Mouse (Mus musculus): ENCODE measurements around the gene Vmn1r116. TPM values are rescaled to one million over a fixed set of nuclear protein-coding genes. Genes with fewer than 3 reads are reported as not detected.
"Not testable (repeated sequence)": the region's sequence is repeated elsewhere in the genome, so short reads cannot be mapped to it uniquely, and the experiment has no call there.

Vmn1r116 gene
- total RNA-seq (2014; rRNA removed) (not detected in 2 replicates), polyA plus RNA-seq (2015; fragmentation: Nextera tagmentation; extraction: Ambion mirVana) (not detected in 2 replicates)

GRCm38 (mm10) chr7:20871956-20872355 lies at the start of gene Vmn1r116:
TSS of gene Vmn1r116 (plus strand) at chr7:20872256.
- not testable (repeated sequence) for H3K4me1 ChIP-seq (ENCODE audit: insufficient read depth); ATAC-seq; H3K9me3 ChIP-seq (ENCODE audit: low read length); H3K4me2 ChIP-seq (ENCODE audit: low read depth); H3K27me3 ChIP-seq (ENCODE audit: insufficient read depth, low read length); H3K4me3 ChIP-seq (ENCODE audit: low read depth, low read length); H3K27ac ChIP-seq (ENCODE audit: low read depth, low read length); H3K9ac ChIP-seq; DNase-seq; H3K36me3 ChIP-seq (ENCODE audit: insufficient read depth)
- WGBS, result 55% methylated on average over 3 of the region's 3 CpGs

- H3K4me3 ChIP-seq (ENCODE audit: low read depth, low read length); H3K4me1 ChIP-seq (ENCODE audit: insufficient read depth); DNase-seq; H3K36me3 ChIP-seq (ENCODE audit: insufficient read depth); H3K27ac ChIP-seq (ENCODE audit: low read depth, low read length); H3K27me3 ChIP-seq (ENCODE audit: insufficient read depth, low read length); ATAC-seq; H3K9ac ChIP-seq; H3K9me3 ChIP-seq (ENCODE audit: low read length); H3K4me2 ChIP-seq (ENCODE audit: low read depth): not testable (repeated sequence)
- 100% methylated on average over 1 of the region's 3 CpGs for WGBS
Measured at GRCm38 (mm10) chr7:20844885-20845284, 27.2 kb upstream of the Vmn1r116 start, which contains the start of gene Vmn1r115. TSS of gene Vmn1r115 (minus strand) at chr7:20844985.

- not testable (repeated sequence) for DNase-seq; H3K9me3 ChIP-seq (ENCODE audit: low read length); ATAC-seq; H3K4me3 ChIP-seq (ENCODE audit: low read depth, low read length); H3K4me2 ChIP-seq (ENCODE audit: low read depth); H3K27ac ChIP-seq (ENCODE audit: low read depth, low read length); H3K27me3 ChIP-seq (ENCODE audit: insufficient read depth, low read length); H3K9ac ChIP-seq; H3K36me3 ChIP-seq (ENCODE audit: insufficient read depth); H3K4me1 ChIP-seq (ENCODE audit: insufficient read depth)
- WGBS, result no CpG with 5 or more reads among the region's 2 CpGs
Measured at GRCm38 (mm10) chr7:20884021-20884420, 12.0 kb downstream of the Vmn1r116 start, which contains the start of gene Vmn1r117. TSS of gene Vmn1r117 (minus strand) at chr7:20884121.

GRCm38 (mm10) chr7:20912247-20912646 lies 40.2 kb downstream of the Vmn1r116 start, which contains the start of gene Vmn1r118:
TSS of gene Vmn1r118 (minus strand) at chr7:20912347.
- WGBS, result no CpG with 5 or more reads among the region's 2 CpGs

More at GRCm38 (mm10) chr7:20912247-20912646, 40.2 kb downstream of the Vmn1r116 start, which contains the start of gene Vmn1r118:
- not testable (repeated sequence) for H3K36me3 ChIP-seq (ENCODE audit: insufficient read depth); H3K9me3 ChIP-seq (ENCODE audit: low read length); H3K4me3 ChIP-seq (ENCODE audit: low read depth, low read length); H3K27me3 ChIP-seq (ENCODE audit: insufficient read depth, low read length); H3K4me2 ChIP-seq (ENCODE audit: low read depth); H3K27ac ChIP-seq (ENCODE audit: low read depth, low read length); H3K4me1 ChIP-seq (ENCODE audit: insufficient read depth); ATAC-seq; DNase-seq; H3K9ac ChIP-seq

Other genes with a start within 250 kb of the Vmn1r116 start
- not detected in 2 replicates for gene Vmn1r107, start 203.3 kb upstream of the Vmn1r116 start, total RNA-seq (2014; rRNA removed)
- not detected in 2 replicates for gene Vmn1r107, start 203.3 kb upstream of the Vmn1r116 start, polyA plus RNA-seq (2015; fragmentation: Nextera tagmentation; extraction: Ambion mirVana)
- gene Vmn1r111, start 169.0 kb upstream of the Vmn1r116 start, total RNA-seq (2014; rRNA removed), result not detected in 2 replicates
- not detected in 2 replicates for gene Vmn1r111, start 169.0 kb upstream of the Vmn1r116 start, polyA plus RNA-seq (2015; fragmentation: Nextera tagmentation; extraction: Ambion mirVana)
- not detected in 2 replicates for gene Gm10668, start 141.6 kb upstream of the Vmn1r116 start, total RNA-seq (2014; rRNA removed)
- not detected in 2 replicates for gene Gm10668, start 141.6 kb upstream of the Vmn1r116 start, polyA plus RNA-seq (2015; fragmentation: Nextera tagmentation; extraction: Ambion mirVana)
- not detected in 2 replicates for gene Vmn1r112, start 101.1 kb upstream of the Vmn1r116 start, total RNA-seq (2014; rRNA removed)
- gene Vmn1r112, start 101.1 kb upstream of the Vmn1r116 start, polyA plus RNA-seq (2015; fragmentation: Nextera tagmentation; extraction: Ambion mirVana), result not detected in 2 replicates
- gene Vmn1r113, start 85.0 kb upstream of the Vmn1r116 start, total RNA-seq (2014; rRNA removed), result not detected in 2 replicates
- gene Vmn1r113, start 85.0 kb upstream of the Vmn1r116 start, polyA plus RNA-seq (2015; fragmentation: Nextera tagmentation; extraction: Ambion mirVana), result not detected in 2 replicates
- not detected in 2 replicates for gene Vmn1r114, start 60.1 kb upstream of the Vmn1r116 start, total RNA-seq (2014; rRNA removed)
- gene Vmn1r114, start 60.1 kb upstream of the Vmn1r116 start, polyA plus RNA-seq (2015; fragmentation: Nextera tagmentation; extraction: Ambion mirVana), result not detected in 2 replicates
- gene Vmn1r115, start 27.3 kb upstream of the Vmn1r116 start, total RNA-seq (2014; rRNA removed), result not detected in 2 replicates
- not detected in 2 replicates for gene Vmn1r115, start 27.3 kb upstream of the Vmn1r116 start, polyA plus RNA-seq (2015; fragmentation: Nextera tagmentation; extraction: Ambion mirVana)
- not detected in 2 replicates for gene Vmn1r117, start 11.9 kb downstream of the Vmn1r116 start, total RNA-seq (2014; rRNA removed)
- gene Vmn1r117, start 11.9 kb downstream of the Vmn1r116 start, polyA plus RNA-seq (2015; fragmentation: Nextera tagmentation; extraction: Ambion mirVana), result not detected in 2 replicates
- gene Vmn1r118, start 40.1 kb downstream of the Vmn1r116 start, total RNA-seq (2014; rRNA removed), result not detected in 2 replicates
- gene Vmn1r118, start 40.1 kb downstream of the Vmn1r116 start, polyA plus RNA-seq (2015; fragmentation: Nextera tagmentation; extraction: Ambion mirVana), result not detected in 2 replicates
- not detected in 2 replicates for gene Vmn1r119, start 140.2 kb downstream of the Vmn1r116 start, total RNA-seq (2014; rRNA removed)
- gene Vmn1r119, start 140.2 kb downstream of the Vmn1r116 start, polyA plus RNA-seq (2015; fragmentation: Nextera tagmentation; extraction: Ambion mirVana), result not detected in 2 replicates
- gene Vmn1r120, start 181.5 kb downstream of the Vmn1r116 start, total RNA-seq (2014; rRNA removed), result not detected in 2 replicates
- not detected in 2 replicates for gene Vmn1r120, start 181.5 kb downstream of the Vmn1r116 start, polyA plus RNA-seq (2015; fragmentation: Nextera tagmentation; extraction: Ambion mirVana)
- not detected in 2 replicates for gene Vmn1r121, start 226.3 kb downstream of the Vmn1r116 start, total RNA-seq (2014; rRNA removed)
- not detected in 2 replicates for gene Vmn1r121, start 226.3 kb downstream of the Vmn1r116 start, polyA plus RNA-seq (2015; fragmentation: Nextera tagmentation; extraction: Ambion mirVana)